Mouse (Mus musculus): Measurements from ENCODE around the gene Elmo1. TPM values are rescaled to one million over a fixed set of nuclear protein-coding genes. Genes with fewer than 3 reads are reported as not detected.
A peak's percentile ranks its signal among the peaks of the same experiment; 100 is the strongest.

Gene Elmo1
- total and polyA plus RNA-seq, 3 experiments = 23.1 to 50.2 (median 32.2) TPM

GRCm38 (mm10) chr13:20111256-20111800 is 20.9 kb downstream of the Elmo1 start:
- Histone ChIP-seq H3K4me1 (ENCODE audit: control insufficient read depth in 1 of 2, insufficient read depth in 2 of 2) (peaks cover 30 to 88% of the 10 kb centered on the region in 2 experiments), H3K4me3 (replicated peaks in 1 of 3; ENCODE audit: low read depth in 2 of 3, low read length in 2 of 3, poor library complexity in 1 of 3) (peak overlapping the region; percentile 23 to 59 (median 33)), H3K27ac (ENCODE audit: insufficient read depth, low read depth) (peak overlapping the region; percentile 87), H3K9me3 (replicated peaks; ENCODE audit: low read length) (no peaks in the 10 kb centered on the region), H3K79me2 (replicated peaks; ENCODE audit: control insufficient read depth, extremely low read depth, insufficient read depth, poor library complexity, severe bottlenecking) (peaks cover 31% of the 10 kb centered on the region), H3K27me3 (replicated peaks) (no peaks in the 10 kb centered on the region), H3K36me3 (replicated peaks in 1 of 2; ENCODE audit: control insufficient read depth in 1 of 2, insufficient read depth in 1 of 2, low read length in 1 of 2) (peaks cover 0 to 3% of the 10 kb centered on the region in 2 experiments), H3K9ac (ENCODE audit: insufficient read depth, low read depth) (peak overlapping the region; percentile 82), H3K4me2 (ENCODE audit: insufficient read depth, low read depth, poor library complexity, severe bottlenecking) (peak overlapping the region; percentile 63)
- in situ Hi-C loops (cut with MboI; ENCODE audit: low pct_ligation_motif_present, low pct_unique_long_range_greater_than_20kb, low sequenced_read_pairs) (loop anchor here (25.0 kb wide), 1 partner anchor 1051 kb away; no protein-coding TSS in a partner anchor), dilution Hi-C loops (cut with MboI; ENCODE audit: extremely low pct_ligation_motif_present, extremely low pct_unique_long_range_greater_than_20kb, low sequenced_read_pairs) (no loop called here)
- TF ChIP-seq ZKSCAN1 (IDR thresholded peaks at IDR 0.05; ENCODE audit: borderline replicate concordance, low read depth, low read length) (no peak), ZMIZ1 (IDR thresholded peaks at IDR 0.05; ENCODE audit: low read depth, low read length) (no peak), USF2 (conservative IDR thresholded peaks at IDR 0.05; ENCODE audit: low read depth, low read length) (no peak), SIN3A (IDR thresholded peaks at IDR 0.05; ENCODE audit: low read length) (peak; percentile 44; the same call in 1 of the 2 replicates), MAX (IDR thresholded peaks at IDR 0.05; ENCODE audit: low read length) (no peak), CTCF (conservative IDR thresholded peaks at IDR 0.05 in 1 of 2, IDR thresholded peaks at IDR 0.05 in 1 of 2; ENCODE audit: low read depth in 2 of 2, low read length in 2 of 2) (no peak), MEF2A (IDR thresholded peaks at IDR 0.05; ENCODE audit: borderline replicate concordance, low read depth, low read length) (peak; percentile 22; the same call in 1 of the 2 replicates), ETS1 (conservative IDR thresholded peaks at IDR 0.05; ENCODE audit: low read depth, low read length) (peak; percentile 95), ZC3H11A (IDR thresholded peaks at IDR 0.05; ENCODE audit: low read depth, low read length) (no peak), CHD1 (IDR thresholded peaks at IDR 0.05; ENCODE audit: low read depth, low read length) (no peak), HCFC1 (IDR thresholded peaks at IDR 0.05; ENCODE audit: low read depth, low read length) (no peak), NELFE (IDR thresholded peaks at IDR 0.05; ENCODE audit: low read depth, low read length) (no peak), POLR2AphosphoS2 (IDR thresholded peaks at IDR 0.05; ENCODE audit: low read depth, low read length) (no peak), IRF4 (IDR thresholded peaks at IDR 0.05; ENCODE audit: low read depth, low read length) (peak; percentile 92), BHLHE40 (IDR thresholded peaks at IDR 0.05; ENCODE audit: low read depth, low read length) (peak; percentile 79), JUND (conservative IDR thresholded peaks at IDR 0.05; ENCODE audit: low read depth, low read length) (peak; percentile 95), MAZ (IDR thresholded peaks at IDR 0.05; ENCODE audit: low read depth, low read length) (0 out of 2 replicates have a peak, but pooled peaks have one; percentile 27), MAFK (IDR thresholded peaks at IDR 0.05; ENCODE audit: insufficient replicate concordance, low read length) (0 out of 2 replicates have a peak, but pooled peaks have one; percentile 56), NRF1 (IDR thresholded peaks at IDR 0.05; ENCODE audit: low read depth, low read length) (no peak), JUN (IDR thresholded peaks at IDR 0.05; ENCODE audit: insufficient read depth, low read depth, low read length) (peak; percentile 94), USF1 (IDR thresholded peaks at IDR 0.05; ENCODE audit: low read depth, low read length) (no peak), CHD2 (IDR thresholded peaks at IDR 0.05; ENCODE audit: low read length) (0 out of 2 replicates have a peak, but pooled peaks have one; percentile 19), UBTF (IDR thresholded peaks at IDR 0.05; ENCODE audit: low read depth, low read length) (no peak), MYC (IDR thresholded peaks at IDR 0.05; ENCODE audit: low read depth, low read length) (no peak), TCF12 (IDR thresholded peaks at IDR 0.05; ENCODE audit: low read depth, low read length) (0 out of 2 replicates have a peak, but pooled peaks have one; percentile 12), POLR2A (IDR thresholded peaks at IDR 0.05; ENCODE audit: low read depth, low read length) (no peak), E2F4 (IDR thresholded peaks at IDR 0.05; ENCODE audit: insufficient replicate concordance, low read depth, low read length) (no peak), PAX5 (IDR thresholded peaks at IDR 0.05; ENCODE audit: low read length) (no peak), TBP (conservative IDR thresholded peaks at IDR 0.05; ENCODE audit: low read depth, low read length) (no peak), ELF1 (IDR thresholded peaks at IDR 0.05; ENCODE audit: low read depth, low read length) (peak; percentile 42; the same call in 1 of the 2 replicates), RAD21 (IDR thresholded peaks at IDR 0.05; ENCODE audit: low read depth, low read length) (no peak), KAT2A (IDR thresholded peaks at IDR 0.05; ENCODE audit: insufficient replicate concordance, low read length) (no peak), ZNF384 (IDR thresholded peaks at IDR 0.05; ENCODE audit: low read depth, low read length) (no peak), EP300 (IDR thresholded peaks at IDR 0.05; ENCODE audit: low read length) (peak; percentile 88), GABPA (IDR thresholded peaks at IDR 0.05; ENCODE audit: insufficient replicate concordance, low read depth, low read length) (no peak), SMC3 (IDR thresholded peaks at IDR 0.05; ENCODE audit: low read depth, low read length) (no peak), RCOR1 (conservative IDR thresholded peaks at IDR 0.05; ENCODE audit: low read depth, low read length) (no peak), MXI1 (IDR thresholded peaks at IDR 0.05; ENCODE audit: low read depth, low read length) (no peak)
- DNase-seq (ENCODE audit: extremely low read depth) = peak; percentile 59
